Mouse (Mus musculus) macrophage (primary cell): Measurements from ENCODE around the gene Dpysl4. TPM values are rescaled to one million over a fixed set of nuclear protein-coding genes. Genes with fewer than 3 reads are reported as not detected.

Source experiments
- H3K27ac ChIP-seq: fragments of 350-480 bp; formaldehyde crosslinking; 2 replicates; pipeline ENCODE4 v1.9.0; 2021
- H3K36me3 ChIP-seq: fragments of 350-480 bp; formaldehyde crosslinking; 2 replicates; pipeline ENCODE4 v1.9.0; 2021; ENCODE audit errors: inconsistent target
- H3K4me3 ChIP-seq: fragments of 350-480 bp; formaldehyde crosslinking; 2 replicates; pipeline ENCODE4 v1.9.0; 2021; ENCODE audit errors: inconsistent target
- H3K79me2 ChIP-seq: fragments of 350-480 bp; formaldehyde crosslinking; 2 replicates; pipeline ENCODE4 v1.9.0; 2021; ENCODE audit errors: inconsistent target
- WGBS: methylation state at CpG from one replicate; pipeline ENCODE4 v1.1.7; 2026; ENCODE audit warnings: inconsistent platforms; ENCODE audit not compliant: missing documents; 5-methylcytosine and 5-hydroxymethylcytosine counted together
- polyA plus RNA-seq: library from polyadenylated mRNA; stranded (reverse); fragments of 250-400 nt; gene quantifications from 3 replicates; pipeline ENCODE4 v1.2.4, GENCODE M21; 2018; ENCODE audit warnings: inconsistent platforms

Gene Dpysl4
- polyA plus RNA-seq, 1 experiment from 2014 or later: not detected

GRCm38 (mm10) chr7:139107908-139108650 lies 22.3 kb downstream of the Dpysl4 start:
- 88% methylated on average over 9 of the region's 9 CpGs for WGBS
- H3K79me2 ChIP-seq: no peaks in the 10 kb centered on the region

GRCm38 (mm10) chr7:139119152-139119774 lies 33.5 kb downstream of the Dpysl4 start:
- 40% methylated on average over 13 of the region's 13 CpGs for WGBS
- H3K27ac ChIP-seq: no peak overlapping the region

More at GRCm38 (mm10) chr7:139107908-139108650, 22.3 kb downstream of the Dpysl4 start:
- no peaks in the 10 kb centered on the region for H3K36me3 ChIP-seq
- no peak overlapping the region for H3K4me3 ChIP-seq
- H3K27ac ChIP-seq: no peak overlapping the region

GRCm38 (mm10) chr7:139119775-139120153 lies 34.0 kb downstream of the Dpysl4 start:
- no peak overlapping the region for H3K4me3 ChIP-seq
- no peak overlapping the region for H3K27ac ChIP-seq
- no peaks in the 10 kb centered on the region for H3K79me2 ChIP-seq
- H3K36me3 ChIP-seq: no peaks in the 10 kb centered on the region
- WGBS: 71% methylated on average over 1 of the region's 2 CpGs

More at GRCm38 (mm10) chr7:139119152-139119774, 33.5 kb downstream of the Dpysl4 start:
- H3K79me2 ChIP-seq: no peaks in the 10 kb centered on the region
- no peaks in the 10 kb centered on the region for H3K36me3 ChIP-seq
- H3K4me3 ChIP-seq: no peak overlapping the region

GRCm38 (mm10) chr7:139125881-139126280 lies 40.1 kb downstream of the Dpysl4 start:
- 54% methylated on average over 4 of the region's 4 CpGs for WGBS
- H3K27ac ChIP-seq: 0 out of 2 replicates have a peak overlapping the region, but pooled peaks have one; percentile 1
- no peaks in the 10 kb centered on the region for H3K36me3 ChIP-seq
- no peaks in the 10 kb centered on the region for H3K79me2 ChIP-seq
- no peak overlapping the region for H3K4me3 ChIP-seq

GRCm38 (mm10) chr7:139126549-139126948 lies 40.7 kb downstream of the Dpysl4 start:
- Histone ChIP-seq H3K36me3 (no peaks in the 10 kb centered on the region), H3K79me2 (no peaks in the 10 kb centered on the region), H3K27ac (no peak overlapping the region), H3K4me3 (no peak overlapping the region)
- WGBS: 93% methylated on average over 6 of the region's 7 CpGs

GRCm38 (mm10) chr7:139128994-139129393 lies 43.2 kb downstream of the Dpysl4 start:
- Histone ChIP-seq H3K36me3 (no peaks in the 10 kb centered on the region), H3K27ac (no peak overlapping the region), H3K79me2 (no peaks in the 10 kb centered on the region), H3K4me3 (no peak overlapping the region)
- 79% methylated on average over 4 of the region's 4 CpGs for WGBS

GRCm38 (mm10) chr7:139130361-139130760 lies 44.6 kb downstream of the Dpysl4 start:
- WGBS: 76% methylated on average over 6 of the region's 6 CpGs
- Histone ChIP-seq H3K36me3 (no peaks in the 10 kb centered on the region), H3K4me3 (no peak overlapping the region), H3K79me2 (no peaks in the 10 kb centered on the region), H3K27ac (no peak overlapping the region)

- no peaks in the 10 kb centered on the region for H3K79me2 ChIP-seq
- peak overlapping the region; percentile 35 for H3K27ac ChIP-seq
- no peak overlapping the region for H3K4me3 ChIP-seq
- WGBS: 2% methylated on average over 8 of the region's 8 CpGs
- H3K36me3 ChIP-seq: no peaks in the 10 kb centered on the region
Measured at GRCm38 (mm10) chr7:139131538-139131937, 45.7 kb downstream of the Dpysl4 start.

- WGBS: 90% methylated on average over 3 of the region's 3 CpGs
- Histone ChIP-seq H3K36me3 (no peaks in the 10 kb centered on the region), H3K4me3 (no peak overlapping the region), H3K79me2 (no peaks in the 10 kb centered on the region), H3K27ac (no peak overlapping the region)
Measured at GRCm38 (mm10) chr7:139133446-139133845, 47.6 kb downstream of the Dpysl4 start.

GRCm38 (mm10) chr7:139135236-139135635 lies 49.4 kb downstream of the Dpysl4 start:
- Histone ChIP-seq H3K27ac (no peak overlapping the region), H3K4me3 (no peak overlapping the region), H3K36me3 (no peaks in the 10 kb centered on the region), H3K79me2 (no peaks in the 10 kb centered on the region)
- 92% methylated on average over 5 of the region's 5 CpGs for whole genome bisulfite sequencing

GRCm38 (mm10) chr7:139136906-139137491 lies 51.2 kb downstream of the Dpysl4 start:
- Histone ChIP-seq H3K4me3 (no peak overlapping the region), H3K27ac (no peak overlapping the region)
- 91% methylated on average over 5 of the region's 5 CpGs for WGBS

GRCm38 (mm10) chr7:139139921-139140461 lies 54.2 kb downstream of the Dpysl4 start:
- 62% methylated on average over 11 of the region's 11 CpGs for WGBS
- no peak overlapping the region for H3K4me3 ChIP-seq
- H3K79me2 ChIP-seq: no peaks in the 10 kb centered on the region
- no peak overlapping the region for H3K27ac ChIP-seq
- no peaks in the 10 kb centered on the region for H3K36me3 ChIP-seq

More at GRCm38 (mm10) chr7:139136906-139137491, 51.2 kb downstream of the Dpysl4 start:
- no peaks in the 10 kb centered on the region for H3K36me3 ChIP-seq
- H3K79me2 ChIP-seq: no peaks in the 10 kb centered on the region

- Histone ChIP-seq H3K27ac (no peak overlapping the region), H3K79me2 (no peaks in the 10 kb centered on the region), H3K36me3 (no peaks in the 10 kb centered on the region), H3K4me3 (no peak overlapping the region)
- whole genome bisulfite sequencing: 13% methylated on average over 1 of the region's 1 CpGs
Measured at GRCm38 (mm10) chr7:139143785-139144184, 58.0 kb downstream of the Dpysl4 start.

- no peak overlapping the region for H3K4me3 ChIP-seq
- WGBS: 27% methylated on average over 7 of the region's 7 CpGs
- H3K36me3 ChIP-seq: no peaks in the 10 kb centered on the region
- H3K79me2 ChIP-seq: no peaks in the 10 kb centered on the region
- no peak overlapping the region for H3K27ac ChIP-seq
Measured at GRCm38 (mm10) chr7:139145891-139146290, 60.1 kb downstream of the Dpysl4 start.

GRCm38 (mm10) chr7:139147360-139147759 lies 61.6 kb downstream of the Dpysl4 start:
- H3K79me2 ChIP-seq: no peaks in the 10 kb centered on the region
- no peaks in the 10 kb centered on the region for H3K36me3 ChIP-seq
- no peak overlapping the region for H3K4me3 ChIP-seq
- WGBS: 95% methylated on average over 4 of the region's 4 CpGs
- no peak overlapping the region for H3K27ac ChIP-seq
